ENCODE assay signal across 7 mouse cellular contexts in the genomic region with DNA sequence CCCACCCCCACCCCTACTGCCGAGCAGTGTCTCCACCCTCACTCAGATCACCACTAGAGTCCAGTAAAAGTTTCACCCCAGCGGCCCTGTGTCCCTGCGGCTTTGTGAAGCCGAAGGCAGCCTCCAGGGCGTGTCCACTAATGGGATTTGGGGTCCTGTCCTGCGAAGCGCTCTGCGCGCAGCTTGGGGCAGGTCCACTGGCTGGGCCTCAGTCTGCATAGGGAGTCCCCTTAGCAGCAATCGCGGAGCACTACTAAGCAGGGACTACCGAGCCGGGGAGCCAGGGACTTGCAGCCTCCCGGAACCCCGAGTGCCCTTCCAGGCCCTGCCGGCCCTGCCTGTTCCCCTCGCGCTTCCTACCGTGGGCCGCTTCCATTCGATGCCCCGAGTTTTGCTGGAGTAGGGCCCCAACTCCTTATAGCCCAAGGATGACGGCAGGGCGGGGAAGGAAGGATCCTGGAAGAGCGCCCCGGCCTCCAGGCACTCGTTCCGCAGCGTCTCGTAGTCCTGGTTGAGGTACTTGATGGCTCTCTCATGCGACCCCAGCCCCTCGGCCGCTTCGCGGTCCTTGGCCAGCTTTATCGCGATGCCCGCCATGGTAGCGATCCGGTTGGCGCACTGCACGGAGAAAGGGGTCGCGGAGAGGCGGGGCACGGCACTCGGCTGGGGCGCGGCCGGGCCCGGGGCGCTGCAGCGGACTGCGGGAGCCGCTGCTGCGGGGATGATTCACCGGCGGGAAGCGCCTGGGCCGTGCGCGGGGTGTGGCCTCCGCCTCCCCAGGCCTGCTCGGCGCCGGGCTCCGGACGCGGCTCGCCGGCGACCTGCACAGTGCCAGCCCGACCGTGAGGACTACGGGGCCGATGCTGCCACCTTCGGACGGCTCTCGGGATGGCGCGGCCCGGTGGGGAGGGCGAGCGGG. TPM values are rescaled to one million over a fixed set of nuclear protein-coding genes. Genes with fewer than 3 reads are reported as not detected.
DNase-seq lines count a peak whose midpoint lies in the region; ATAC-seq and TF ChIP-seq lines count a peak whose summit lies in the region.

Gene Capn2 (minus strand): TSS at position 851 of the 919 bp plus-strand sequence.

- peak within 1 kb of the TSS; percentile 69 for H3K4me2 ChIP-seq in embryonic facial prominence, embryonic 14.5 days (ENCODE audit: low read depth, low read length)
- H3K4me2 ChIP-seq in limb, embryonic 14.5 days (replicated peaks; ENCODE audit: low read depth, low read length, severe bottlenecking) = peak within 1 kb of the TSS; percentile 76
- peak within 1 kb of the TSS; percentile 82 for H3K4me2 ChIP-seq in midbrain, embryonic 15.5 days

- DNase-seq in adrenal gland, postnatal 25 days = peak; percentile 89
- peak; percentile 85 for DNase-seq in embryonic facial prominence, embryonic 14.5 days (ENCODE audit: low spot score)
- peak; percentile 87 to 88 for DNase-seq in heart, adult 9 months (ENCODE audit: low spot score in 2 of 2)
- peak; percentile 82 for DNase-seq in kidney, adult 9 months
- DNase-seq in limb, embryonic 14.5 days (ENCODE audit: low spot score) = peak; percentile 61
- peak; percentile 73 to 87 for DNase-seq in spleen, adult 18-20 months

- no peaks in the 10 kb centered on the region for H3K9me3 ChIP-seq in embryonic facial prominence, embryonic 14.5 days (ENCODE audit: control insufficient read depth, low read length)
- no peaks in the 10 kb centered on the region for H3K9me3 ChIP-seq in limb, embryonic 14.5 days (ENCODE audit: control insufficient read depth, low read length)
- H3K9me3 ChIP-seq in midbrain, embryonic 15.5 days = no peaks in the 10 kb centered on the region

- WGBS in embryonic facial prominence, embryonic 14.5 days = under 1% methylated on average over 54 of the region's 84 CpGs
- 3% methylated on average over 70 of the region's 84 CpGs for WGBS in limb, embryonic 14.5 days
- WGBS in midbrain, embryonic 15.5 days = under 1% methylated on average over 80 of the region's 84 CpGs

- peak within 1 kb of the TSS; percentile 88 for H3K9ac ChIP-seq in embryonic facial prominence, embryonic 14.5 days (ENCODE audit: low read depth, low read length)
- peak within 1 kb of the TSS; percentile 97 for H3K9ac ChIP-seq in limb, embryonic 14.5 days (ENCODE audit: low read depth, low read length, severe bottlenecking)
- H3K9ac ChIP-seq in midbrain, embryonic 15.5 days = peak within 1 kb of the TSS; percentile 87

- ATAC-seq in embryonic facial prominence, embryonic 14.5 days (ENCODE audit: low read depth) = peak; percentile 90
- peak; percentile 73 for ATAC-seq in limb, embryonic 14.5 days (ENCODE audit: low FRiP score, low read depth)
- peak; percentile 98 for ATAC-seq in midbrain, embryonic 15.5 days (replicated peaks)

- H3K4me3 ChIP-seq in embryonic facial prominence, embryonic 14.5 days (ENCODE audit: low read depth, low read length) = peak within 1 kb of the TSS; percentile 67
- peak within 1 kb of the TSS; percentile 87 for H3K4me3 ChIP-seq in limb, embryonic 14.5 days (replicated peaks; ENCODE audit: low read length)
- peak within 1 kb of the TSS; percentile 81 for H3K4me3 ChIP-seq in midbrain, embryonic 15.5 days

- peak within 1 kb of the TSS; percentile 90 for H3K27ac ChIP-seq in embryonic facial prominence, embryonic 14.5 days (replicated peaks; ENCODE audit: low read depth, low read length)
- H3K27ac ChIP-seq in limb, embryonic 14.5 days (replicated peaks; ENCODE audit: low read depth, low read length) = peak within 1 kb of the TSS; percentile 94
- H3K27ac ChIP-seq in midbrain, embryonic 15.5 days = peak within 1 kb of the TSS; percentile 87

- peaks cover 50% of the 10 kb centered on the region for H3K4me1 ChIP-seq in embryonic facial prominence, embryonic 14.5 days (ENCODE audit: control insufficient read depth, insufficient read depth, low read length)
- H3K4me1 ChIP-seq in limb, embryonic 14.5 days (ENCODE audit: control insufficient read depth, insufficient read depth, low read length) = peaks cover 45% of the 10 kb centered on the region
- H3K4me1 ChIP-seq in midbrain, embryonic 15.5 days = peaks cover 20% of the 10 kb centered on the region

- H3K27me3 ChIP-seq in embryonic facial prominence, embryonic 14.5 days (replicated peaks; ENCODE audit: control insufficient read depth, insufficient read depth, low read length) = no peaks in the 10 kb centered on the region
- H3K27me3 ChIP-seq in limb, embryonic 14.5 days (ENCODE audit: control insufficient read depth, insufficient read depth, low read length) = no peaks in the 10 kb centered on the region
- H3K27me3 ChIP-seq in midbrain, embryonic 15.5 days (replicated peaks) = peaks cover 7% of the 10 kb centered on the region

- peaks cover 25% of the 10 kb centered on the region for H3K36me3 ChIP-seq in embryonic facial prominence, embryonic 14.5 days (ENCODE audit: control insufficient read depth, insufficient read depth, low read length)
- H3K36me3 ChIP-seq in limb, embryonic 14.5 days (ENCODE audit: control insufficient read depth, insufficient read depth, low read length) = peaks cover 27% of the 10 kb centered on the region
- peaks cover 2% of the 10 kb centered on the region; the same call in 1 of the 2 replicates for H3K36me3 ChIP-seq in midbrain, embryonic 15.5 days (replicated peaks)

- TF ChIP-seq POLR2A in limb, embryonic 14.5 days (IDR thresholded peaks at IDR 0.05; ENCODE audit: borderline replicate concordance, extremely low read depth, insufficient read depth, insufficient read length) = 0 out of 2 replicates have a peak, but pooled peaks have one; percentile 7

RNA-seq across cellular contexts. Expression of gene Capn2, which starts in this region (rescaled TPM):
- total RNA-seq in adrenal gland, postnatal 25 days (2021) = 52.1 and 56.2 TPM in 2 replicates
- polyA plus RNA-seq in embryonic facial prominence, embryonic 14.5 days (2014; fragmentation: Nextera tagmentation; extraction: Ambion mirVana) = 115 and 117 TPM in 2 replicates
- polyA plus RNA-seq in limb, embryonic 14.5 days (2012; rRNA removed) = 76.7 and 90.5 TPM in 2 replicates
- 119 and 126 TPM in 2 replicates for polyA plus RNA-seq in limb, embryonic 14.5 days (2014; fragmentation: Nextera tagmentation; extraction: Ambion mirVana)
- 85.6 and 86.2 TPM in 2 replicates for polyA plus RNA-seq in midbrain, embryonic 15.5 days (2015; fragmentation: Nextera tagmentation; extraction: Ambion mirVana)

Comparison
In these comparisons a context has a peak if more than half of its experiments do, and no peak if none do; other contexts are left out.
1. Peak in every context shown above with its lines: DNase-seq, ATAC-seq, H3K4me3 ChIP-seq and H3K27ac ChIP-seq.